Mouse (Mus musculus) large intestine, adult 2 months (tissue): Measurements from ENCODE around the gene Olfr656. TPM values are rescaled to one million over a fixed set of nuclear protein-coding genes. Genes with fewer than 3 reads are reported as not detected.
A peak's percentile ranks its signal among the peaks of the same experiment; 100 is the strongest.

Source experiments
- DNase-seq: peaks from one replicate; pipeline ENCODE4 v3.0.0-alpha.2; 2012; ENCODE audit warnings: low read depth, low spot score
- WGBS: fragments of 180-500 bp; shearing (Covaris S2); methylation state at CpG from one replicate; pipeline ENCODE4 v1.1.7; 2018; 5-methylcytosine and 5-hydroxymethylcytosine counted together
- polyA plus RNA-seq: library from polyadenylated mRNA; depleted of rRNA; stranded (reverse); fragments of >200 nt; gene quantifications from 2 replicates; pipeline ENCODE4 v1.2.3, GENCODE M21; 2012; rRNA removed

Gene Olfr656
- not detected in 2 replicates for polyA plus RNA-seq

GRCm38 (mm10) chr7:104613655-104614054 is at the start of gene Olfr656:
Olfr656 (plus strand) TSS chr7:104613955.
- WGBS, result 75% methylated on average over 4 of the region's 4 CpGs

GRCm38 (mm10) chr7:104577014-104577413 is 36.7 kb upstream of the Olfr656 start, which contains the start of gene Olfr653:
Olfr653 (plus strand) TSS chr7:104577314.
- DNase-seq, result no peak
- WGBS, result 51% methylated on average over 2 of the region's 2 CpGs

More at GRCm38 (mm10) chr7:104613655-104614054, at the start of gene Olfr656:
- no peak for DNase-seq

GRCm38 (mm10) chr7:104580846-104581245 is 32.9 kb upstream of the Olfr656 start:
- WGBS, result 47% methylated on average over 4 of the region's 4 CpGs
- DNase-seq, result peak; percentile 70

GRCm38 (mm10) chr7:104581429-104581828 is 32.3 kb upstream of the Olfr656 start:
- WGBS, result 27% methylated on average over 4 of the region's 4 CpGs
- DNase-seq, result peak; percentile 67

GRCm38 (mm10) chr7:104586725-104587124 is 27.0 kb upstream of the Olfr656 start, which contains the start of gene Olfr654:
Olfr654 (plus strand) TSS chr7:104587025.
- no peak for DNase-seq
- 76% methylated on average over 4 of the region's 4 CpGs for WGBS

GRCm38 (mm10) chr7:104588274-104588673 is 25.5 kb upstream of the Olfr656 start:
- 87% methylated on average over 5 of the region's 5 CpGs for WGBS
- DNase-seq, result no peak

- 87% methylated on average over 2 of the region's 2 CpGs for WGBS
- DNase-seq, result no peak
Observed at GRCm38 (mm10) chr7:104601679-104602078, 12.1 kb upstream of the Olfr656 start, which contains the start of gene Olfr655. Olfr655 (minus strand) TSS chr7:104601779.

GRCm38 (mm10) chr7:104603173-104603572 is 10.6 kb upstream of the Olfr656 start:
- peak; percentile 52 for DNase-seq
- 10% methylated on average over 3 of the region's 3 CpGs for WGBS

- DNase-seq, result no peak
Observed at GRCm38 (mm10) chr7:104604727-104605126, 9.0 kb upstream of the Olfr656 start.

- DNase-seq, result no peak
Observed at GRCm38 (mm10) chr7:104624494-104624893, 10.7 kb downstream of the Olfr656 start, which contains the start of gene Olfr657. Olfr657 (plus strand) TSS chr7:104624794.

- WGBS, result 19% methylated on average over 22 of the region's 22 CpGs
- DNase-seq, result peak; percentile 22
Observed at GRCm38 (mm10) chr7:104646841-104647482, 33.2 kb downstream of the Olfr656 start, which contains the start of gene Olfr658. Olfr658 (minus strand) TSS chr7:104647305.

- no peak for DNase-seq
- WGBS, result 84% methylated on average over 3 of the region's 3 CpGs
Observed at GRCm38 (mm10) chr7:104666453-104666852, 52.7 kb downstream of the Olfr656 start, which contains the start of gene Olfr659. Olfr659 (plus strand) TSS chr7:104666753.

Other genes starting within 250 kb of the Olfr656 start
- 0.12 and 0.17 TPM in 2 replicates for gene Trim30b, start 244.1 kb upstream of the Olfr656 start, polyA plus RNA-seq
- not detected in 2 replicates for gene Trim30c, start 213.1 kb upstream of the Olfr656 start, polyA plus RNA-seq
- 2.2 and 3.3 TPM in 2 replicates for gene Trim30a, start 148.8 kb upstream of the Olfr656 start, polyA plus RNA-seq
- 4.5 and 12.5 TPM in 2 replicates for gene Trim30d, start 106.1 kb upstream of the Olfr656 start, polyA plus RNA-seq
- gene Olfr651, start 63.8 kb upstream of the Olfr656 start, polyA plus RNA-seq, result not detected in 2 replicates
- gene Olfr652, start 53.1 kb upstream of the Olfr656 start, polyA plus RNA-seq, result not detected in 2 replicates
- not detected in 2 replicates for gene Olfr653, start 36.6 kb upstream of the Olfr656 start, polyA plus RNA-seq
- not detected in 2 replicates for gene Olfr654, start 26.9 kb upstream of the Olfr656 start, polyA plus RNA-seq
- not detected in 2 replicates for gene Olfr655, start 12.2 kb upstream of the Olfr656 start, polyA plus RNA-seq
- not detected in 2 replicates for gene Olfr657, start 10.8 kb downstream of the Olfr656 start, polyA plus RNA-seq
- not detected in 2 replicates for gene Olfr658, start 33.4 kb downstream of the Olfr656 start, polyA plus RNA-seq
- not detected in 2 replicates for gene Olfr659, start 52.8 kb downstream of the Olfr656 start, polyA plus RNA-seq
- not detected in 2 replicates for gene Olfr661, start 72.5 kb downstream of the Olfr656 start, polyA plus RNA-seq
- gene Usp17le, start 163.5 kb downstream of the Olfr656 start, polyA plus RNA-seq, result not detected in 2 replicates
- gene Usp17lb, start 228.6 kb downstream of the Olfr656 start, polyA plus RNA-seq, result not detected in 2 replicates
- gene Usp17la, start 243.1 kb downstream of the Olfr656 start, polyA plus RNA-seq, result not detected in 2 replicates